Mouse (Mus musculus) monocyte, adult 5-6 weeks (primary cell): Measurements from ENCODE around the gene Lpp. TPM values are rescaled to one million over a fixed set of nuclear protein-coding genes. Genes with fewer than 3 reads are reported as not detected.

ENCODE experiments used
- ATAC-seq: fragments of 153-309, 156-312 bp; replicated peaks from 2 replicates; pipeline ENCODE4 v1.8.0; 2017; ENCODE audit warnings: mild to moderate bottlenecking; ENCODE audit not compliant: low TSS enrichment, insufficient number of reproducible peaks, severe bottlenecking, poor library complexity, low FRiP score
- total RNA-seq: library from RNA; stranded (forward); fragments of 200-1000, 200-491, 200-594 nt; gene quantifications from 3 replicates; pipeline ENCODE4 v1.2.3, GENCODE M21; 2017

Gene Lpp
- total RNA-seq, 1 experiment from 2014 or later = 8.9 TPM

DNA sequence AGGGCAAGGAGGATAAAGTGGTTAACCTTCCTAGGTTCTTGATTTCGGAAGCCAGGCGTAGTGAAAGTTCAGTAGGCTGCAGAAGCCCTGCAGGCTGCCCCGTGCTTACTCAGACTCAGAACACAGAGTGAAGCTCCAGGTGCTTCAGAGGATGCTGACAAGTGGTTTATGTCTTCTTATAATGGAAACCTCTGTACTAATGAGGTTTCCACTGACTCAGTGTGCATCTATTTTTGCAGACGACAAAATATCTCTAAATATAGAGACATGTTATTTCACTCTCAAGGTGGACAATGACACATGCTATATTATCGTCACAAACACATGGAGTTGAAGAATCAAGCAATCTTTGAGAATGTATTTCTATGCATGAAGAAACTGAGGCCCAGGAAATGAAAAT is 446.8 kb downstream of the Lpp start:
- no peak for ATAC-seq

DNA sequence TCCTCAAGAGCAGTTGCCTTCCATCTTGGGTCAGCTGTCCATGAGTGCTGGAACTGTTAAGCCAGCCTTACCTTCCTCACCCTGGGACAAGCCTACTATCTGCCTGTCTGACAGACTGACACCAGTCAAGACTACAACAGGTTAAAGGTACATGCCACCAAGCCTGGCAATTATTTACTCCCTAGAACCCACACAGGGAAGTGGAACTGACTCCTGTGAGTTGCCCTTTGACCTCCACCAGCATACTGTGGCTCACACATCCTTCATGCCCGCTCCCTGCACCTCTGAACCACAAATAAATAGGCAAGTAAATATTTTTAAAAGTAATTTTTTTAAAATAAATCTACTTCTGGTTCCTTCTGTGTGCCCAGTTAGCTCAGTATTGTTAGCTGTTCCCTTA is 452.8 kb downstream of the Lpp start:
- no peak for ATAC-seq

DNA sequence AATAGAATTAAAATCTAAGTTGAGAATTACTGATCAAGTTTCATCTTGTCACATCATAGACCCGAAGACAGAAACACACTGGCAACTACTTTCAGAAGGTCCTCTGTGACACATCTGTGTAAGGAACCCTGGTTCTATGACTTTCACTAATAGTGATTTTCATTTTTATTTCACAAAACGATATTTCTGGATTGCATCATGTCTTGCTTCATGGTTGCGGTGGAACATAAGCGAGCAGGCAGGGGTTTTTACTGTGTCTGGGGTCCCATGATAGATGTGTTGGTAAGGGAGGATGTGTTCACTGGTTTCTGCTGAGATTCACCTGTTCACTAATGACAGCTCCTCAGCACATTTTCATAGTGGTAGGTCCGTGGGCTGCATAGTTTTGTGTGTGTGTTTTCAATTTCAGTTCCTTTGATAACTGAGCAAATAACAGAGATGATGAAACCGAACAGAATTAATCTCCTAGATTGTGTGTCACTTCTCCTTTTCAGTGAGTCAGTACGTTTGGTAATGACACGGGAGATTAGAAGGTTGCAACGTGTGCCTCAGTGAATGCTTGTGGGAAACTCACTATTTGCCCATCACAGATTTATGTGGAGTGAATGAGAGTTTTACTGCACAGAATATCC is 466.3 kb downstream of the Lpp start:
- peak; percentile 84 for ATAC-seq

DNA sequence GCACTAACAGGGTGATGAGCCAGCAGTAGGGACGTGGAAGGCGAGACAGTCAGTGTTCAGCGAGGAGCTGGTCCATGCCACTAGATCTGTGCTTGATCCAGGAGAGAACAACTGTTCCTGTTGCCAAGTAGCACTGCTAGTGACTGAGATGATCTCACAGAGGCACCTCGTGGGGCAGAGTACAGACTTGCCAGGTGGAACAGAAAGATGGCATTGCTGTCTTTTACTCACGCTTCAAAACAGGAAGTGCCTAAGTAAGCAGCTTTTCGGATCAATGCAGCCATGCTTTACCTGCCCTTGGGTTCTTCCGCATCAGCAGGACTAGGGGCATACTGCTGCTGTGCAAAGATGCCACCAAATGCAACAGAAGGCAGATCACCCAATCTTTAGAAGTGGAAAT is 467.1 kb downstream of the Lpp start:
- peak; percentile 45; the same call in 1 of the 2 replicates for ATAC-seq

DNA sequence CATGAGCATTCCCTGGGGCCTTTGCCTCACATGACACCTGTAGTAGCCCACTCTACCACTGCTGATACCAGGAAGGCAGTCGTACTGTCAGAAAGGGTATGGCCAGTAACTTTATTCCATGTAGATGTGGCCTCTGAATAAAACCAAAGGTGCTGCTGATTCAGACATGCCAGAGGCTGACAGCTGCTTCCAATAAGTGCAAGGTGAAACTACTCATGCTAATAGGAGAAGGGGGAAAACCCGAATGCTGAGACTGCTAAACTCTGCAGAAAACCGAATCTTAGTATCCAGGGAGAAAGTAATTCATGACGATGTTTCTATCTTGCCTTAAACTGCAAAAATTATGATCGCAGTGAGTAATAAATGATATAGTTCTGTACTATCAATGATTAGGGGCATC is 468.1 kb downstream of the Lpp start:
- no peak for ATAC-seq

DNA sequence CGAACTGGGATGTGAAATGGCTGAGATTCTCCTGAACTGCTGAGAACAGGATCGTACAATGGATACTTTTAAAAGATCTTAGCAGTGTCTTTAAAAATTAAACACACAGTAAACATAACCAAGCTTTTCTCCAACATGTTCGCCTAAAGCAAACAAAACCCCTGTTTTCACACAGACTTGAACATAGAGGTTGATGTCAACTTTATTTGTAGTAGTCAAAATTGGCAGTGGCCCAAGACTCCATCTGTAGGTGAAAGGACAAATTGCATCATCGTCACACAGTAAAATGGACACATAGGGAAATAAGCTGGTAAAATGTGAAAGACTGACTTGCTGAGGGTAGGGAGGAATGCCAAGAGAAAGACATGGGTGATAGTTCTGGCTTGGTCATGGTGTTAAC is 480.9 kb downstream of the Lpp start:
- no peak for ATAC-seq

DNA sequence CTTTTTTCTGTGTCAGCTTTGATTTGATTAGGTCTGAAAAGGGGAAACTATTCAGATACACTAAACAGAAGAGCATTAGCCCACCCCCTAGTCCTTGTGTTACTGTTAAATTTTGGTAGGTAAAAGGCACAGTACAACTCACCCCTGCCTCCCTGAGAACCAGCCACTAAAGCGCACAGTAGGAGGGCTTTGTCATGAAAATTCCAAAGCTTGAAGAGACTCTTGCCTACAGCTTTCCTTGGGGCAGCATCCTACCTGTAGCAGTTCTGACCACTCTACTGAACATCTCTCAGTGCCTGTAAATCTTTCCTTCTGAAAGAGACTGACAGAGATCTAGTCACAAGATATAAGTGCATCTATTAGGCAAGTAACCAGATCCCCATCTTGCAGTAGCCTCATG is 482.4 kb downstream of the Lpp start:
- ATAC-seq = no peak

DNA sequence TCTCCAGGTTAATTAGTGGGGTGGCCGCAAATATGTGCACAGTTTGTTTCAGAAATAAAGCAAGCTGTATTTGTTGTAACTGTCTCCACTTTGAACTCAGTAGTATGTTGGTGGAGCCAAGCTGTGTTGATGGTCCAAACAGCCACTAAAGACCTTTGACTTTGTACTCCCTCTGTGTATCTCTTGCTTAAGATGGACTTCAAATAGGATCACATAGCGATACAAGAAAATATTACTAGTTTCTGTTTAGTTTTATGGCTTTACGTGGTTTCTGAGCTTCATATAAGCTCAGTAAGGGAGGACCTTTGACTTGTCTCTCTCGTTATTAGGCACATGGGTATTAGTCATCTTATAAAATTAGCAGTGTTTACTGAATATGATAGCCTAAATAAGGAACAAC is 485.7 kb downstream of the Lpp start:
- ATAC-seq = no peak

DNA sequence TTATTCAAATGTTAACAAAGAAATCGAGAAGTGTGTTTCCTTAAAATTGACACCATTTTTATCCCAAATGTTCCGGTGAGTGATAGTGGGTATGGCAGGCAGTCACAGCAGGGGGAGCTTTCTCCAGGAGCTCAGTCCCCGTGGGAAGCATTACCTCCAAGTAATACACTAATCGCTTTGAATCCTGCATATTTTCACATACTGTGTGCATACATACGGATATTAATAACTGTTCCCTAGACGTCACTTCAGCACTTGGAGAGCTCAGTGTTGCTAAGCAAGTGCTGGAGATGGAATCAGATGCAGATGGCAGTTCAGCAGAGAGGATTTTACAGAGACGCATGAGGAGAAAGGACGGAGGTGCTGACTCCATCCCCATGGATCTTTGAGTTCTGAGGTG is 487.4 kb downstream of the Lpp start:
- no peak for ATAC-seq

DNA sequence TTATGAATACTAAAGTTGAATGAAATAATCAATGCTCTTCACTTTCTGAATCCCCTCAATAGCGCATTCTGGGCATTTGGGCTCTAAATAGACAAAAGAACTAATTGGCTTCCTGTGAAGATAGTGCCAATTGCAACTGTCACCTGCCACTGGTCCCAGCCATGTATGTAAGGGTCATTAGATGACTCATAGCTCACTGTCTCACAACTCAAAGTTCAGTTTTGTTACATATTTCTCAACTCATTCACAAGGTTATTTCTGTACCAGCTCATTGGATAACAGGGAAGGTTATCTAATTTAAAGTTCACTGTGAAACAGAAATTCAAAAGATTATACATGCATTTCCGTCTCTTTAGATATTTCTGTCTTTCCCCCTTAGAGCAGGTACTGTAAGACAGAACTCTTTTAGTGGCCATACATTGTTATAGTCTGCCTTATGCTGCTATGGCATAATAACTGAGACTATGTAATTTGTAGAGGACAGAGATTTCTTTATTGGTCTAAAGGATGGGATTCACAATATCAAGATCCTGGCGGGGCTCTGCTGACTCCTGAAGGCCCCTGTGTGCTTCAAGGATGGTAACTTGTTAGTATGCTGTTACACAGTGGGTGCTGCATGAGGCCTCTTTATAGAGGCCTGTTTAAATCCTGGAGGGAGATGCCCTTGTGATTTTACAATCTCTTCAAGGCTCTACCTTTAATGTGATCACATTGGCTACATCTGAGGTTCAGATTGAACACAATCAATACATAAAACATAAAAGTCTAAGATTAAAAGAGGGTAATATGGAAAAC is 488.9 kb downstream of the Lpp start:
- no peak for ATAC-seq

DNA sequence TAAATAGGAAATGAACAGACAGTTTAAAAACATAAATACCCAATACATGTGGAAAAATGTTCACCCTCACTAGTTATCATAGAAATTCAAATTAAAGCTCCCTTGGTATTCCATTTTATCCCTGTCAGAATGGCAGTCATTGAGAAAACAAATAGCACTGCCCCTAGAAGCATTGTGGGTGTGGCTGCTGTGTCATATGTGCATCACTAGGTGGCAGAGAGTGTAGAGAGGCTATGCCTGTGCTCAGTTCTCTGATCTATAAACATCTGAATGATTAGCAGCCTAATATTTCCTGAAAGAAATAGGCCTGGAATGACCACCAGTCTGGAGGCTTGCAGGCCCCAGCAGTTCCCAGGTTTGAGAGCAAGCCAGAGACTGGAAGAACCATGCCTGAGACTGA is 490.7 kb downstream of the Lpp start:
- no peak for ATAC-seq

DNA sequence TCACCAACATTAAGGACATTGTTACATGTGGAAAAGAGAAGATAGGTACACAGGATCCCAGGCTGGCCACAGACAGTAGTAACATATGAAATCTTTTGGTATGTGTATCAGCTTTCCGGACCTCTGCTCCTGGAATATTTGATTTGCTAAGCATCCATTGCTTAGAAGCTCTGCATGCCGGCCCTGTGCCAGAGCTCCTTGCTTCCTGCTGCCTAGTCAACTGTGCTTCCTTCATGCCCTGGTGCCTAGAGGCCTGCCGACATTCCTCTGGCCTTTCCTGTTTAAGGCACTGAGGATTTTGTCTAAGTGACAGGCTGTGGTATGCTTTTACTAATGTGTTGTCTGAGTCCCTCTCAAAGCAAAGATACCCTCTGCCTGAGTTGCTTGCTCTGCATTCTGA is 493.0 kb downstream of the Lpp start:
- ATAC-seq = no peak

DNA sequence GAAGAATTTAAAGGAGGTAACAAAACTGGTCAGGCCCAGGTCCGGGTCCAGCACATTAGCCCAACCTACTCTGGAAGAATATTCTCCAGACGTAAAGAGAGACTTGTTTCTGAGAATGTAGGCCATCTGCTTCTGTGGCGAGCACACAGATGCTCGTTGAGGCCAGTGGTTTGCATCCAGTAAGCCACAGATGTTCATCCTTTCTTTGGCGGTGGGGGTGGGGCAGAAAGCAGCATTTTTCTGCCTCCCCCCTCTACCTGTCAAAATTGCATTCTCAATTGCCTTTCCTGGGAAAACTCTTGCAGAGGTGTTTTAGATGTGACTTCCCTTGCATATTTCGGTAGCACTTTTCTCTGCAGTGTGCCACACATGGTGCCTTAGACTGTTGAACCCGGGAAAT is 493.6 kb downstream of the Lpp start:
- no peak for ATAC-seq

DNA sequence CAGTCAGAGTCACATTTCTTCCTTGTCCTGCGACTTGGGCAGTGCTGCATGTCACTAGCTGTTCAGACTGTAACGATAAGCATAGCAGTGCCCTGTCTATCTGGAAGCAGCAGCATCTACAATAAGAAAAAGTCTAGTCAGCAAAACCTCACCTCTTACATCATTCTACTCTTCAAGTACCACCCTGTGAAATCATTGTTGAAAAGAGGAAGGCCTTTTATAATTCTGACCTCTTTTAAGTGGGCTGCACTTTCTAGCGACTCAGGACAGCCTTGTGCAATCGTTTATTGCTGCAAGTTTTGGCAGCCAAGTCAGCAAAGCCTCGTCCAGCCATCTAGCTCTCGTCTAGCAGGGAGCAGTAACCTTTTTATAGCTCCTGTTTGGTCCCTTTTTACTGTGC is 498.1 kb downstream of the Lpp start:
- peak; percentile 90 for ATAC-seq

DNA sequence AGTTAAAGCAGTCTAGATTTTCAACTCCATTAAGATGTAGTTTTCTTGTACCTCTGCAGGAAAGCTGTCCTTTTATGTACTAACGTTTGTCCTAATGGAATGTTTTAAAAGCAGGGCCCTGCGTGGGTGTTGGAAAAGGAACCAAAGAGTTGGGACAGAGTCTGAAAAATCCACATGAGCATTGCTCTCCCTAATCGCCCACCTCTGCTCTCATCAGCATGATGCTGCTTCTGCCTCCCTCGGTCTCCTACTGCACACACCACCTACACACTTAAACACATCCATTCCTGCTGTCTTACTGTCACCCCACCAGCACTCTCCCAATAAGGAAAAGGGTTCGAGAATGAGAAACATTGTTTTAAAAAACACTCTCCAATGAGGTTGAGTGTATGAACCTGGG is 501.9 kb downstream of the Lpp start:
- no peak for ATAC-seq

DNA sequence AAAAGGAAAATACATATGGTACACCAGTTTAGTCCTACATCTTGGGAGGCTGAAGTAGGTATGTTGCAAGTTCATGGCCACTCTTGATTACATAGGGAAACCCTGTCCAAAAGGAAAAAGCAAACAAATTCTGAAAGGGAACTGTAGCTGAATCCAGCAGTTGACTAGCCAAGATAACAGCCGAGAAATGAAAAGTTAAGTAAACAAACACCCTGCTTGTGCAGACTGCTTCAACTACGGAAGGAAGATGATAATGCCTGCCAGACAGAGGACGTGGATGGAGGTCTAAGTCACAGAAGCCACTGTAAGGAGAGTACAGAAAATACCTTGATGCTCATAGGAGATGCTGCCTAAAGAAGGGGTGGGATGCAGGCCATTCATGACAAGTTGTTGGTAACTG is 504.3 kb downstream of the Lpp start:
- no peak for ATAC-seq

DNA sequence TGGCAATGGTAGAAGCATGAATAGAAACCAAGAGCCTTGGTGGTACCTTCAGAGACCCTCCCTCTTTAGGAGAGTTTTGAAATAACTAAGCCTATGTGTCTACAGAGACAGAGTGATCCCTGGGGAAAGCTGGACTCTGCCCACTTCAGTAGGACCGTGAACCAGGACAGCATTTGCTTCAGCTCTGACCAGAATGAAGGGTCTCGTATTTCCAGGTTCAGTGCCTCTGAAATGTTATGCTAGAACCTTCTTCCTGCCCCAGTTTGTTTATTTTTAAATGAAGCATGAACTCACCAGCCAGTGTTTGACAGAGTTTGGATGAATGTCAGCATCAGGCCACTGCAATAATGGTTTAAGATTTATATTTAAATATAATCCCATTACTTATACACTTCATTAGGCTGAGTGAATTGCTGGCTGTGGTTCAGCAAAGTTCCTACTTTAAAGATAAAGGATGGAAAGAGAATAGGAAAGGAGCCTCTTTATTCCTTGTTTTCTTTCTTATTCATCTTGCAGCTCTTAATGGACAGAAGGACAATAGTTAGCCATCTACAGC is 507.0 kb downstream of the Lpp start:
- ATAC-seq = no peak

DNA sequence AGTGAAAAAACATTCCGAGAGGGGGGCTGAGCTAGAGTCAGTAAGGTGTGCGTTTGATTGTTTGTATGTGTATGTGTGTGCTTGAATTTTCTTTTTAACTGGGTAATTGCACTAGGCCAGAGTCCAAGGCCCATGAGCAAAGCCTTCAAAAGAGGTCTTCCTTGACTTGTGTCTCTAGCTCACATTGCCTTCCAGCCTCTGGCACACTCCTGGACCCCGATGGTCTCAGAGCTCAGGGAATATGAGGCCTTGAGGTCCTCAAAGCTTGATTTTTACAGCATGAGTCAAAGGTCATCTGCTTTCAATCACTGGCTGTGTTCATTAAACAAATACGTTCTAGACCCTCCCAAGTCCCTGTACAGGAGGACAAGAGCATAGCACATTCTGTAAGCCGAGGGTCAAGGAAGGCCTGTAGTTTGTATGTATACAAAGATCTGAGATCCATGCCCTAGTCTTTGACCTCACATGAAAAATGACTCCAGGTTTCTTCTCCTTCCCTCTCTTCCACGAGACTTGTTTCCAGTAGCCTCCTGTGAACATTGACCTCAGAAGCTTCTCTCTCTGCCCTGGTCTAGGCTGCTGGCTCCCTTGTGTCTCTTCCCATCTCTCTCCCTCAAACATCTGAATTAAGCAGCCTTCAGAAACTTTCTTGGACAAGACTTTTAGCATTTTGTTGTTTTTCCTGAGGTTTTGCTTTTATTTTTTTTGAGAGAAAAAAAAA is 508.0 kb downstream of the Lpp start:
- no peak for ATAC-seq

DNA sequence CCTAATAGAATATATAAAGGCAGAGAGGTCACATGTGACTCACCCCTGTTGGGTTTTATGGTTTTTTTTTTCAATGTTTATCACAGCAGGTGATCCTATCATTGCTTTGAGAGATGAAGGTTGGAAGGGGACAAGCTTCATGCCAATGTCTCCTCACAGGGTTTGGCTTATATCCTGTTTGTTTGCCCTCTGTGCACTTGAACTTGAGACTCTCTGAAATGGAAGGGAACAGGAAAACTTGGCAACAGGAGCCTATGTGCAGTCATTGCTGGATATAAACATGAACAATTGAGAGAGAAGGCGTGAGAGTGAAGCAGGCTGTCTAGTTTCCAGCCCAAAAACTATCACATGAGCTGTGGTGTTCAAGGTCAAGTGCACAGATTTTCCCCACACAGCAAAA is 508.8 kb downstream of the Lpp start:
- no peak for ATAC-seq

DNA sequence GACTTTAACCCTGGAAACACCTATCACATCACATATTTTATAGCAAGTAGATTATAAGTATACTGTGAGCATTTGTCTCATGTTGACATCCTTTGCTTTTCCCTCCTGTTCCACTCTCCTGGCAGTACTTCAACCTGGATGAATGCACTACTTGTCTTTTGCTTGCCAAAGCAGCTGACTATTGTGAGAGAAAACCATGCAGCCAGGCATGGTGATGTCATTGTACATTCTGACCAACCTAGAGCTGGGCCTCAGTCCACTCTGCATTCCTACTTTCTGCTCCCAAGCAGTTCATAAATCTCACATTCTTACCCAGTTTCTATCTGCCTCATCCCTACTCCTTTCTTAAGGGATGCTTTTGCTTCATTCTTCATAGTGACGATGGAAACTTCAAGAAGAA is 515.6 kb downstream of the Lpp start:
- ATAC-seq = no peak
